Mouse (Mus musculus): ENCODE data around the gene Wee1. TPM values are rescaled to one million over a fixed set of nuclear protein-coding genes. Genes with fewer than 3 reads are reported as not detected.
"Not testable (repeated sequence)": the region's sequence is repeated elsewhere in the genome, so short reads cannot be mapped to it uniquely, and the experiment has no call there.

Wee1 gene
- polyA plus RNA-seq, 1 experiment from 2014 or later, result 31.6 TPM

DNA sequence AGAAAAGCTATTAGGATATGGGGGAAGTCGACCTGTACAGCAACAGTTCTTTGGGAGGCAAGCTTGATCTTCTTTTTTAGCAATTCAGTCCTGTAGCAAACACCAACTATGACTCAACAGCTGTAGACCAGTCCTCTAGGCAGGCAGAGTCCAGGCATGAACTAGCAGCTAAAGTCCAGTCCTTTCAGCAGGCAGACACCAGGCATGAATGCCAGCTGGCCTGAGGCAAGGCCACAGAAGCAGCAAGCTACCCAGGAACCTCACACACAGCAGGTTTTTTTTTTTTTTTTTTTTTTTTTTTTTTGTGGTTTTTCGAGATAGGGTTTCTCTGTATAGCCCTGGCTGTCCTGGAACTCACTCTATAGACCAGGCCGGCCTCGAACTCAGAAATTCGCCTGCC lies 12.1 kb downstream of the Wee1 start:
- Histone ChIP-seq H3K27me3 (ENCODE audit: control insufficient read depth, insufficient read depth, low read length) (no peaks in the 10 kb centered on the region), H3K4me1 (ENCODE audit: control insufficient read depth, insufficient read depth, low read length) (no peaks in the 10 kb centered on the region), H3K27ac (ENCODE audit: low read depth, low read length) (no peak overlapping the region), H3K36me3 (ENCODE audit: control insufficient read depth, insufficient read depth, low read length) (peaks cover 23% of the 10 kb centered on the region), H3K9ac (ENCODE audit: low read length) (no peak overlapping the region), H3K9me3 (ENCODE audit: control insufficient read depth, low read length) (no peaks in the 10 kb centered on the region), H3K4me2 (ENCODE audit: low read depth) (no peak overlapping the region), H3K4me3 (ENCODE audit: low read depth, low read length) (no peak overlapping the region)
- 93% methylated on average over 5 of the region's 5 CpGs for WGBS
- ATAC-seq (ENCODE audit: insufficient read depth, low FRiP score, low TSS enrichment) (no peak), DNase-seq (ENCODE audit: low spot score) (no peak)

GRCm38 (mm10) chr7:110138538-110138937 lies 16.7 kb downstream of the Wee1 start:
- Histone ChIP-seq H3K27me3 (ENCODE audit: control insufficient read depth, insufficient read depth, low read length) (no peaks in the 10 kb centered on the region), H3K9me3 (ENCODE audit: control insufficient read depth, low read length) (no peaks in the 10 kb centered on the region), H3K36me3 (ENCODE audit: control insufficient read depth, insufficient read depth, low read length) (peaks cover 24% of the 10 kb centered on the region), H3K4me3 (ENCODE audit: low read depth, low read length) (no peak overlapping the region), H3K9ac (ENCODE audit: low read length) (no peak overlapping the region), H3K4me1 (ENCODE audit: control insufficient read depth, insufficient read depth, low read length) (no peaks in the 10 kb centered on the region), H3K4me2 (ENCODE audit: low read depth) (no peak overlapping the region), H3K27ac (ENCODE audit: low read depth, low read length) (no peak overlapping the region)
- WGBS, result 88% methylated on average over 2 of the region's 2 CpGs
- no peak for ATAC-seq (ENCODE audit: insufficient read depth, low FRiP score, low TSS enrichment)
- no peak for DNase-seq (ENCODE audit: low spot score)

DNA sequence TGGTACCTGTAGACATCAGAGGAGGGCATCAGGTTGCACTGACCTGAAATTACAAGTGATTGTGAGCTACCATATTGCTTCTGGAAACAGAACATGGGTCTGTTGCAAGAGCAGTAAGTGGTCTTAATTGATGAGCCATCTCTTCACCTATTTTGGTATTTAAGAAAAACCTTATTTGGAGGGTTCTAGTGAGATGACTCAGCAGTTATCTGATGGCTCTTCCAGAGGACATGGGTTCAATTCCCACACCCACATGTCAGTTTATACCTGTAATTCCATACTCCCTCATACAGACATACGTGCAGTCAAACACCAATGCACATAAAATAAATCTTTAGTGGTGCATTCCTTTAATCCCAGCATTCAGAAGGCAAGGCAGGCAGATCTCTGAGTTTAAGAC lies 22.0 kb downstream of the Wee1 start:
- no peak overlapping the region for H3K9ac ChIP-seq (ENCODE audit: low read length)
- H3K4me2 ChIP-seq (ENCODE audit: low read depth), result no peak overlapping the region
- no peak overlapping the region for H3K27ac ChIP-seq (ENCODE audit: low read depth, low read length)
- DNase-seq (ENCODE audit: low spot score) (no peak), ATAC-seq (ENCODE audit: insufficient read depth, low FRiP score, low TSS enrichment) (no peak)
- H3K27me3 ChIP-seq (ENCODE audit: control insufficient read depth, insufficient read depth, low read length), result no peaks in the 10 kb centered on the region
- 97% methylated on average over 1 of the region's 1 CpGs for WGBS
- no peaks in the 10 kb centered on the region for H3K4me1 ChIP-seq (ENCODE audit: control insufficient read depth, insufficient read depth, low read length)
- no peaks in the 10 kb centered on the region for H3K9me3 ChIP-seq (ENCODE audit: control insufficient read depth, low read length)
- no peak overlapping the region for H3K4me3 ChIP-seq (ENCODE audit: low read depth, low read length)
- peaks cover 7% of the 10 kb centered on the region for H3K36me3 ChIP-seq (ENCODE audit: control insufficient read depth, insufficient read depth, low read length)

DNA sequence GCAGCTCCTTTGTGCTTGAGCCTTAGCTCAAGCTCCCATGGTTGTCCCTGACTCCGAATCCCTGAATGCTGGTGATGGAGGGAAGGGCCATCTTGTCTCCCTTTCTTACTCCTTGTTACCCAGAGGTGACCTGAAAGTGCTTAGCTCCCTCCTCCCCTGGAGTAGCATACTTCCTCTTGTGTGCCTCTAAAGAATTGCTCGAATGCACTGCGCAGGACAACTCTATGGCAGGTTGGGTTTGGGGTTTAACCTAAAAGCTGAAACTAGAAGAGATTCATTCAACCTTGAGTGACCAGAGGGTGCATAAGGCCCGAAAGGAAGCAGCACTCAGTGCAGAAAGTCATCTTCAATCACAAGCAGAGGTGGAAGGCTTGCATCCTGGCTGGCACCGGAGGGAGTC lies 31.0 kb downstream of the Wee1 start:
- Histone ChIP-seq H3K27ac (ENCODE audit: low read depth, low read length) (no peak overlapping the region), H3K27me3 (ENCODE audit: control insufficient read depth, insufficient read depth, low read length) (no peaks in the 10 kb centered on the region), H3K4me3 (ENCODE audit: low read depth, low read length) (no peak overlapping the region), H3K9me3 (ENCODE audit: control insufficient read depth, low read length) (no peaks in the 10 kb centered on the region), H3K36me3 (ENCODE audit: control insufficient read depth, insufficient read depth, low read length) (no peaks in the 10 kb centered on the region), H3K4me2 (ENCODE audit: low read depth) (no peak overlapping the region), H3K9ac (ENCODE audit: low read length) (no peak overlapping the region), H3K4me1 (ENCODE audit: control insufficient read depth, insufficient read depth, low read length) (no peaks in the 10 kb centered on the region)
- ATAC-seq (ENCODE audit: insufficient read depth, low FRiP score, low TSS enrichment) (no peak), DNase-seq (ENCODE audit: low spot score) (no peak)
- WGBS, result 88% methylated on average over 5 of the region's 5 CpGs

GRCm38 (mm10) chr7:110156712-110157260 lies 34.9 kb downstream of the Wee1 start:
- Histone ChIP-seq H3K4me1 (ENCODE audit: control insufficient read depth, insufficient read depth, low read length) (no peaks in the 10 kb centered on the region), H3K27me3 (ENCODE audit: control insufficient read depth, insufficient read depth, low read length) (no peaks in the 10 kb centered on the region), H3K4me2 (ENCODE audit: low read depth) (no peak overlapping the region), H3K27ac (ENCODE audit: low read depth, low read length) (no peak overlapping the region), H3K36me3 (ENCODE audit: control insufficient read depth, insufficient read depth, low read length) (no peaks in the 10 kb centered on the region), H3K4me3 (ENCODE audit: low read depth, low read length) (no peak overlapping the region), H3K9ac (ENCODE audit: low read length) (no peak overlapping the region), H3K9me3 (ENCODE audit: control insufficient read depth, low read length) (no peaks in the 10 kb centered on the region)
- DNase-seq (ENCODE audit: low spot score) (no peak), ATAC-seq (ENCODE audit: insufficient read depth, low FRiP score, low TSS enrichment) (no peak)
- 74% methylated on average over 4 of the region's 4 CpGs for WGBS

DNA sequence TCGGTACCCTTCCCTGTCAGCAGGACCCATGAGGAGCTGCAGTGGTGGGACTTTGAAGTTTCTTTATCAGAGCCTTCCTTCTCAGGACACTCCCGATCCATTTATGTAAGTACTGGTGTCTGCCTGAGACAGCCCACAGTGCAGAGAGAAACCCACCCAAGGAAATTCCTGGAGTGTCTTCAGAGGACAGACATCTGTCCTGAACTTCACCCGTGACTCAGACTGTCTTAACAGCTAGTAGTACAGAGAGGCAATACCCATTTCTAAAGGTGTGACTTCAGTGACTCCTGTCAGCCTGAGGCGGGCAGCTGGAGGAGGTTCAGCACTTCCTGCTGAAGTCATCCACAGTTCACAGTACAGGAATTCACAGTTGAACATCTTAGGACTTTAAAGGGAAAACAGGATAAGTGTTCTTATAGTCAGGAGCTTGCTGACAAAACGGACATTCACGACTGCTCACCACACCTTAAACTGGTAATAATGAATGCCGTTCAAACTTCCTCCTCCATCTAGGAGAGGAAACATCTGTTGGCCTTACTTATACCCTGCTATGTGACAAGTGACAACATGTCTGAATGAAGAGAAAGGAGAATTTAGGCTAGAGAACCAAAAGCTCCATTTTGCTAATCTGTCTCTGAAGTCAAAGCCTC lies 35.5 kb downstream of the Wee1 start:
- DNase-seq (ENCODE audit: low spot score) (no peak), ATAC-seq (ENCODE audit: insufficient read depth, low FRiP score, low TSS enrichment) (no peak)
- no peaks in the 10 kb centered on the region for H3K36me3 ChIP-seq (ENCODE audit: control insufficient read depth, insufficient read depth, low read length)
- H3K4me1 ChIP-seq (ENCODE audit: control insufficient read depth, insufficient read depth, low read length), result no peaks in the 10 kb centered on the region
- no peak overlapping the region for H3K4me2 ChIP-seq (ENCODE audit: low read depth)
- H3K9me3 ChIP-seq (ENCODE audit: control insufficient read depth, low read length), result no peaks in the 10 kb centered on the region
- no peak overlapping the region for H3K4me3 ChIP-seq (ENCODE audit: low read depth, low read length)
- H3K27me3 ChIP-seq (ENCODE audit: control insufficient read depth, insufficient read depth, low read length), result no peaks in the 10 kb centered on the region
- no peak overlapping the region for H3K9ac ChIP-seq (ENCODE audit: low read length)
- 65% methylated on average over 7 of the region's 7 CpGs for WGBS
- no peak overlapping the region for H3K27ac ChIP-seq (ENCODE audit: low read depth, low read length)

GRCm38 (mm10) chr7:110158073-110158472 lies 36.2 kb downstream of the Wee1 start:
- Histone ChIP-seq H3K9ac (ENCODE audit: low read length) (no peak overlapping the region), H3K4me3 (ENCODE audit: low read depth, low read length) (no peak overlapping the region), H3K4me1 (ENCODE audit: control insufficient read depth, insufficient read depth, low read length) (no peaks in the 10 kb centered on the region), H3K27ac (ENCODE audit: low read depth, low read length) (no peak overlapping the region), H3K9me3 (ENCODE audit: control insufficient read depth, low read length) (no peaks in the 10 kb centered on the region), H3K27me3 (ENCODE audit: control insufficient read depth, insufficient read depth, low read length) (no peaks in the 10 kb centered on the region), H3K36me3 (ENCODE audit: control insufficient read depth, insufficient read depth, low read length) (no peaks in the 10 kb centered on the region), H3K4me2 (ENCODE audit: low read depth) (no peak overlapping the region)
- ATAC-seq (ENCODE audit: insufficient read depth, low FRiP score, low TSS enrichment), result no peak
- WGBS, result 80% methylated on average over 3 of the region's 3 CpGs
- no peak for DNase-seq (ENCODE audit: low spot score)

- H3K27ac ChIP-seq (ENCODE audit: low read depth, low read length); H3K9me3 ChIP-seq (ENCODE audit: control insufficient read depth, low read length); H3K36me3 ChIP-seq (ENCODE audit: control insufficient read depth, insufficient read depth, low read length); DNase-seq (ENCODE audit: low spot score); H3K9ac ChIP-seq (ENCODE audit: low read length); H3K4me1 ChIP-seq (ENCODE audit: control insufficient read depth, insufficient read depth, low read length); H3K4me3 ChIP-seq (ENCODE audit: low read depth, low read length); ATAC-seq (ENCODE audit: insufficient read depth, low FRiP score, low TSS enrichment); H3K27me3 ChIP-seq (ENCODE audit: control insufficient read depth, insufficient read depth, low read length); H3K4me2 ChIP-seq (ENCODE audit: low read depth): not testable (repeated sequence)
These were observed 38.3 kb downstream of the Wee1 start for GRCm38 (mm10) chr7:110160109-110160508.

DNA sequence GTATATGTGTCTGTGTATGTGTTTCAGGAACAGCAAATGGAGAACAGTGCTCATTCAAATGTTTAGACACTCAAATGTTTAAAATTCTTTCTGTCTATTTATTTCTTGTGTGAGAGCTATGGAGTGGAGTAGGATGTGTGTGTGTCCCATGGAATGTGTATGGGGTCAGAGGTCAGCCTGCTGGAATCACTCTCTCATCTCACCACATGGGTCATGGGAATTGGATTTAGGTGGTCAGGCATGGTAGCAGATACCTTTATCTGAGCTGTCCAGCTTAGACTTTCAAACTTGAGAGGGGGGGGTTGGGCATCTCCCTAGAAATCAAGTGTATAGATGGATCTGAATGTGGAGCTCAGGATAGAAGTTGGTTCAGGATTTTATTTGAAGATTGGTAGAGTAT lies 38.8 kb downstream of the Wee1 start:
- H3K36me3 ChIP-seq (ENCODE audit: control insufficient read depth, insufficient read depth, low read length), result no peaks in the 10 kb centered on the region
- no peak overlapping the region for H3K27ac ChIP-seq (ENCODE audit: low read depth, low read length)
- H3K4me1 ChIP-seq (ENCODE audit: control insufficient read depth, insufficient read depth, low read length), result no peaks in the 10 kb centered on the region
- no peak for DNase-seq (ENCODE audit: low spot score)
- H3K9me3 ChIP-seq (ENCODE audit: control insufficient read depth, low read length), result no peaks in the 10 kb centered on the region
- no peak overlapping the region for H3K4me3 ChIP-seq (ENCODE audit: low read depth, low read length)
- H3K4me2 ChIP-seq (ENCODE audit: low read depth), result no peak overlapping the region
- no peaks in the 10 kb centered on the region for H3K27me3 ChIP-seq (ENCODE audit: control insufficient read depth, insufficient read depth, low read length)
- H3K9ac ChIP-seq (ENCODE audit: low read length), result no peak overlapping the region
- no peak for ATAC-seq (ENCODE audit: insufficient read depth, low FRiP score, low TSS enrichment)
